Mouse (Mus musculus) cerebellum, postnatal 4 days (tissue): ENCODE results near the gene Ccdc24.

ENCODE experiments used
- DNase-seq, 2 experiments: peaks; one replicate each; pipeline ENCODE4 v3.0.0; 2022; ENCODE audit warnings: low spot score in 2 of 2, mixed read lengths in 1 of 2

Ccdc24 gene

DNA sequence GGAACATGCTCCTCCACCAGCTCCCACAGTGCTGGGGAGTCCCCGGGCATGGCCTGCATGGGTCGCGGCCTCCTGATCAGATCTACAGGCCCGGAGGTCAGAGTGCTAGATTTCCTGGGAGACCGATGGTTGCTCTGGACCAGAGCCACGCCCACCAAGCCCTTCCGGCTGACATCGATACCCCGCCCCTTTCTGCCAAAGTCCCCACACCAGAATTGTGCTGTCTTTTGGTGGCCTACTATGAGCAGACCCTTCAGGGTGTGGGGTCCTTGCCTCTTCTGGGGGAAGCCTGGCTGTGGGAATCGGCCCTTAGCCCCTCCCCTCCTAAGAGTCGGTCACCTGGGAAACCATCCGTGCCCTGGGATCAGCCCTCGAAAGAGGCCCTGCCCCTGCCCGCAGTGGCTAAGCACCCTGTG, at the start of gene Ccdc24:
TSS of gene Ccdc24 (minus strand) at position 87 of the 416 bp plus-strand sequence.
- no peak for DNase-seq

- no peak for DNase-seq
Observed at GRCm38 (mm10) chr4:117921358-117921757, 49.0 kb upstream of the Ccdc24 start.

DNA sequence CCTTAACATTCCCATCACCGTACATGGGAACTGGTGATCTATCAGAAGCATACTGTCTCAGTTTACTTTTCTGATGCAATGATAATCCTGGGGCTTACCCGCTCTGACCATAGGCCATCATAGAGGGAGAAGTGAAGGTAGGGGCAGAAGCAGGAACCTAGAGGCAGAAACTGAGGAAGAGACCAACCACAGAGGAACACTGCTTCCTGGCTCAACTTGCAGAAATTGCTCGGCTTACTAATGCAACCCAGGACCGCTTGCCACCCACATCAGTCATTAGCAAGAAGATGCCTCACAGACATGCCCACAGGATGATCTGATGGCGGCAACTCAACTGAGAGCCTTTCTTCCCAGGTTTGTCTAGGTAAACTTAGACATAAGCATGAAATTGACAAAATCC, 46.4 kb upstream of the Ccdc24 start:
- DNase-seq, result no peak

DNA sequence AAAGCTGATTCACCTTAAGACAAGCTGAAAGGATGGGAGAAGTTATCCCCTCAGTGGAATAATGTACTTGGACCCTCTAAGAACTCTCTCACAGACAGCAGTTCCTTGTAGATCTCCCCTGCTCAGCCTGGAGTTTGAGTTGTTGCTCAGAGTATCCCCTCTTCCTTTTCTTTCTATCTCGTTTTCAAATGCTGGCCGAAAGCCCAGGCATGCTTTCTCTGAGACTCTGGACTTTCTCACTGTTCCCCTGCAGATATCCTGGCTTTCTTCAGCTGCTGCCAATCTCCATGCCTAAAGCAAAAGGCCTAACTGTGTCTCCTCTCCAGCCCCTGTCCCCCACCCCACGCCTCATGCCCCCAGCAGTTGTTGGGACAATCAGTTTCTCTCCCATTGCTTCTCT, 45.9 kb upstream of the Ccdc24 start:
- DNase-seq, result no peak

DNA sequence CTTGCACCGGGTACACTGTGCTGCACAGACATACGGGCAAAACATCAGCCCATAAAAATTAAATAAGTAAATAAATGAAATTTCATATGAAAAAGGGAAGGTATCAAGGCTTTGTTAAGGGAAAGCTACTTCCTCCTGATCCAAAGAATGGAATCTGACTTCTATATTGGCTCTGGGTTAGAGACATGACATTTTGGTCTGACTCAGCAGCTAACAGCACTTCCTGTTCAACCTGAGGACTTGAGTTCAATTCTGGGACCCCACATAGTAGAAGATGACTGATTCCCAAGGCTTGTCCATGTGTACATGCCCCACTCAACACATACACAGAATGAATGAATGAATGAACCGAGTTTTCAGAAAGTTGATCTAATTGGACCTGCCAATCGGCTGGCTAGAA, 45.5 kb upstream of the Ccdc24 start:
- no peak for DNase-seq

DNA sequence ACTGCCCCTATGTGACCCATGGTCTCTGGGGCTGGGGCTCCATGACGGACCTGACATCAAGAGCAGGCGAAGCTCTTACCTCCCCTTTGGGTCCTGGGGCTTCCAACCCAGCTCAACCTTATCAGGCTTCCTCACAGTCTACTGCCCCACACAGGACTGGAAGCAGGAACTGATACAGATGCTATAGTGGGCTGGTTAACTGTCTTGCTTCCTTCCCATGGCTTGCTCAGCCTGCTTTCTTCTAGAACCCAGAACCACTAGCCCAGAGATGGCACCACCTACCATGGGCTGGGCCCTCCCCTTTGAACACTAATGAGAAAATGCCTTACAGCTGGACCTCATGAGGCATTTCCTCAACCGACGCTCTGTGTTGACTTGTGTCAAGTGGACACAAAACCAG, 45.0 kb upstream of the Ccdc24 start:
- DNase-seq, result no peak

DNA sequence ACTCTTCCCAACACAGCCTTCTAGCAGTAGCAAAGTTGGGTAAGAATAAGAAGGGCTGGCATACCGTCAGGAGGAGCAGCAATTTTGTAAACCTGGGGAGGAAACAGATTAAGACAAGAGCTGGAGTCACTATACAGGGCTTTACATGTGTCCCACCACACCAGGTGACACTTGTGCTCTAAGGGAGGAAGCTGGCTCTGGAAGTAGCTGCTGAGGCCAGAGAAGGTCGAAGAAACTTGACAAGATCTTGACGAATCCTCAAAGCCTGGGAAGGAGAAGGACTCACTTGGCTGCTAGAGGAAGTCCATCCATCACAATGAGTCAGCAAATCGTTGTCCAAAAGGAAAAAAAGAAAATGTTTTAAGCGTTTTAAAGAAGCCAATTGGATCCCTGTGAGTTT, 44.0 kb upstream of the Ccdc24 start:
- DNase-seq, result no peak

DNA sequence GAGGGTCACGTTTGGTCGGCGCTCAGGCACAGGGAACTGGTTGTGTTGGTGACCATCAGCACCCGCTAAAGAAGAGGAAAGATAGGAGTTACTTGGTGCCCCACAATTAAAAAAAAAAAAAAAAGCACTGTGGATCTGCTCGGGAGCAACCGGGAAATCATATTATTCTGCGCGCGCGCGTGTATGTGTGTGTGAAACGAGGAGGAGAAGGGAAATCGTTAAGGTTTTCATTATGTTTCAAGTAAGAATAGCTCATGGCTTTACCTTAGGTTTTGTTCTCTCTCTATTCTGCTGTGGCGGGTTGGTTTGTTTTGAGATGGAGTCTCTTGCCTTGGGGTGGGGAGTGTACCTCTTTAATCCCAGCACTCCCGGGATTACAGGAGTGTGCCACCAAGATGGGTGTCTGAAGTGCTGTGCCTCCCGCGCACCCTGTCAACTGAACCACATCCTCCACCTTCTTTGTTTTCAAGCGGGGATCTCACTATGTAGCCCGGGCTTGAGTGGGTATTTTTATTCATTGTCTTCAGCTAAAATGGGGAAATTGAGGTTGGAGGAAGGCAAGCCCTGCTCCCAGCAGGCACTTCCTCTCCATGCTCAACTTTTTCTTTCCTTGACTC, 43.2 kb upstream of the Ccdc24 start:
- no peak for DNase-seq

DNA sequence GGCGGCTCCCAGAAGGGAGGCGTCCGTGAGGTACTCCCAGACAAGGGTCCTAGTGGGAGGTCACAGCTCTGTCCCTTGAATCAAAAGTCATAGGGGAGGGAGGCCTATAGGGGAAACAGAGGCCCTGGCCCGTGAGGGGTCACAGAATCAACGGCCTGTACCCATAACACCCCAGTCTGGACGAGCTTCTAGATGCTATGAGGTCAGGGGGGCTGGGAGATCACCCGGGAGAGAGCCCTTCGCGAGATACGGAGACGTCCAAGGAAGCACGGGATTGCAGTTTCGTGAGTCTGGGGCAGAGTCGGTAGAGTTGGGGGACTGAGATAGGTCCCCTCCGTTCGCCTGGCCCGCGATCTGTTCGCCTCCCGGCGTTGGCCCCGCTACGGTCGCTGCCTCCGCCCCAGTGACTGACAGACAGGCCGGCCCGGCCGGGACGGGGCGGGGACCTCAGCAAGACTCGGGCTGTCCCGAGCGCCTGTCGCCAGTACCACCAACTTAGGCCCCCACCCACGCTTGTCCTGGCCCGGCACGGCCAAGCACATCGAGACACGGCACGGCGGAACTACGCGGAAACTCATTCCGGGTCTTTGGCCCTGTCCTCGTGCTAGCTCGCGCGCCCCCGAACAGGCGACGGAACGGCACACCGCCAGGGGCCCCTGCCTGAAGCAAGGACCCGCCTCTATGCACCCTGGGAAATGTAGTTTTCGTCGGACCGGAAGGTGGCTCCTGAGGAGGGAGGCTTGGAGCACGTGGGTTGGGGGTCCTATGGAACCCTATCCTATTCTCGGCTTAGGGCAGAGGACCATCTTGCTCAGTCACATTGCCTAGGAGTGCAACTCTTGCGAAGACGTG, 42.5 kb upstream of the Ccdc24 start, which contains the start of gene Ipo13:
TSS of gene Ipo13 (minus strand) at position 409 of the 852 bp plus-strand sequence.
- peak; percentile 74 to 88 for DNase-seq

DNA sequence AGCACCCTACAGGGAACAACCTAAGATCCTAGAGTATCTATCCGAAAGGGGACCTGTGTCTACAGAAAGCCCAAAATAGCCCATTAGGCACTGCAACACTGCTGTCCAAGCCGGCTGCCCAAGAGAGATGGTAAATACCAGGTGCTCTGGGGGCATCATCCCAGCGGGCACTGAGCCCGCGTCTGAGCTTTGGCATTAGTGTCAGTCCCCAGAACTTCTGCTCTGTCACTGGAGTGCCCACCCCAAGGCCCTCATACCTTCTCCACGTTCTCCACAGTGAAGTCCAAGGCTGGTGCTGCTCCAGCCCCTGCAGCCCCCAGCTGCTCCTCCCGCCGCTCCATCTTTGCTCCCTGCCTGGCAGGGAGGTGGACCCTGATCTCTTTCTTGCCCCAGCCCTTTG, 41.7 kb upstream of the Ccdc24 start:
- peak in 1 of 2 experiments; percentile 42 for DNase-seq

DNA sequence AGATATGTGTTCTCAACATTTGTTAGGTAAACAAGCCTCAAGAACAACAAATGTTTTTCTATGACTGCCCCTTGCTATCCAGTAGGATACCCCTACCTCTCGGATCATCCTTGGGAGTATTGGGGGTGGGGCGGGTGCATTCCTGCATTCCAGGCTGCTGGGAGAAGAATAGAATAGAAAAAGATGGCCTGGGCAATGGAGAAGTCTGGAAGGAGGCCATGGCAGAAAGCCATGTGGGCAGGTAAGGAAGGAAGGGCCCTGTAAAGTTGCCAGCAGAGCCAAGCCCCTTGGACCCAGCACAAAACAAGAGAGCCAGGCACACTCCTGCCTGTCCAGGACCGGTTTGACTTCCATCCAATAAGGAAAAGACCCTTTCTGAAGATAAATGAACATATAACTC, 41.1 kb upstream of the Ccdc24 start:
- DNase-seq, result peak in 1 of 2 experiments; percentile 50

DNA sequence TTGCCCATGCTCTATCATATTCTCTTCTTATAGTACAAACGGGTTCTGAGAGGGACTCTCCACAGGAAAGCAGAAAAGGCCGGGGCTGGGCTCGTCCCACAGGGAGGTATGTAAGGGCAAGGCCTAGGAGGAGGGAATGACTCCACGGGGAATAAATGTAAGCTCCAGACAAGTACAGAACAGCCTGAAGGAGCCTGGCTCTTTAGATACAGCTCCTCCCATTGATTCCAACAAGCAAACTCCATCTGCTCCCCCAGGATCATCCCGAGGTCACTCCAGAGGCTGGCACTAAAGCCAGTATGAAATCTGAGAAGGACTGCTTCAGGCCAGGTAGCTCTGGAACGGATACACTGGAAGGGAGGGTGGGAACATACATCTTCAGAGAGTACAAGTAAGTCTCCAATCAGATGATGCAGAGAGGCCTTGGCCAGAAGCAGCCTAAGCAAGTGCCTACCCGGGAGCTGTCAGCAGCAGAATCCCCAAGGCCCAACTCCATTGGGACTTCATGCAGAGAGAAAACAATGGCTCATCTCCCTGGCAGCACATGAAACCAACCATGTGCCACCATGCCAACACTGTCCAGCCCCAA, 40.4 kb upstream of the Ccdc24 start:
- no peak for DNase-seq

- no peak for DNase-seq
Observed at GRCm38 (mm10) chr4:117912131-117912561, 39.8 kb upstream of the Ccdc24 start.

DNA sequence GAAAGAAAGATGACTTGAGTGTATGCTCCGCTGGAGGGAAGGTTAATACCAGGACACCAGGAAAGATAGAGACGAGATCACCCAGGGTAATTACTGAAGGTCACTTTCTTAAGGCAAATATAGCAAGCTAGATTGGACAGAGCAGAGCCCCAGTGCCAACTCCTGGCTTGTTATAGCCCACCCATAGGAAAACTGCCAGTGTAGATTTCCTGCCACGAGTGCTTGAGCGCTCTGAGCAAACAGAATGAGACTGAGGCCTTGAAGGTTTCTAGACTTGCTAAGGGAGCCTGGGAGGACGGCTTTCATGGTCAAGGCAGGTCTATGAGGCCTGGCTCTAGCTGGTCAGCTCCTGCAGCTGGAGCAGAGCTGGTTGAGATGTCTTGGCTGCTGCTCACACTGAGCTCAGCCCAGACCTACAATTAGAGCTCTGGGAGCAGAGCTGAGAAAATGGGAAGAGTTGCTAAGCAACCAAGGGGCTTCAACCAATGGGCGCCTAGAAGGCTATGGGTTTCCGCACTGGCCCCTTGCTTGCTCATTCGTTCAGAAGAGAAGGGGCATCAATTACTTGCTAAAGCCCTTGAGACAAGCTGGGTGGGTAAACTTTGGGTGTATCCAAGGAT, 36.6 kb upstream of the Ccdc24 start:
- peak in 1 of 2 experiments; percentile 32 for DNase-seq

DNA sequence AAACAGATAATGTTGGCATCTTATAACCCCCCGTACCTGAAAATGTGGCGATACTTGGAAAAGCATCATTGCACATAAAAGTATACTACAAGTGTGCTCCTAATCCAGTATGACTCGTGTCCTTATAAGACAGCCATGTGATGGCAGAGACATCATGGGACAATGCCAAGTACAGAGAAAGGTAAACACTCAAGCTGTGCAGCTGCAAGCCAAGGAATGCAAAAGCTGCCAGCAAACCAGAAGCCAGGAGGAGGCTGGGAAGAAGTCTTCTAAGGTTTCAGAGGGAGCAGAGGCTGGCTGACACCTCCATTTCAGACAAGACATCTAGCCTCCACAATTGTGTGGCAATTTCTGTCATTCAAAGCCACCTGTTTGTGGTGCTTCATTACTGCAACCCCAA, 33.8 kb upstream of the Ccdc24 start:
- DNase-seq, result no peak

- no peak for DNase-seq
Observed at GRCm38 (mm10) chr4:117904761-117905160, 32.4 kb upstream of the Ccdc24 start.

DNA sequence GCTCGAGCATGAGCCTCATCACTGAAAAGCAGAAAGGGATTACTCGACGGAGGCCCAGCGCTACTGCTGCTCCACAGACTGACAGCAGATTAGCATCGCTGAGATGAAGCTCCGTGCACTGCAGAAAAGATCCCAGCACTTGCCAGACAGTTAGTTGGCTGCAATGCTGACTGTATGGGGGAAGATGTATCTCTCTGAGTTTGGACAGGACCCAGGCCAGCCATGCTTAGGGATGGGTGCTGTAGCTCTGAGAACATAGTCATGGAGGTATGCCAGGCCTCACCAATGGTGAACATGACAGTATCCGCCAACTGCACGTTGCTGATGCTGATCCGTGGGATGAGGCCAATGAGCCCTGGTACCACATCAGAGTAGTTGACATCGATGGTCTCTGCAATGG, 31.7 kb upstream of the Ccdc24 start:
- no peak for DNase-seq

- DNase-seq, result no peak
Observed at GRCm38 (mm10) chr4:117898111-117898510, 25.8 kb upstream of the Ccdc24 start.

GRCm38 (mm10) chr4:117896031-117896430, 23.7 kb upstream of the Ccdc24 start:
- DNase-seq, result peak in 1 of 2 experiments; percentile 33

DNA sequence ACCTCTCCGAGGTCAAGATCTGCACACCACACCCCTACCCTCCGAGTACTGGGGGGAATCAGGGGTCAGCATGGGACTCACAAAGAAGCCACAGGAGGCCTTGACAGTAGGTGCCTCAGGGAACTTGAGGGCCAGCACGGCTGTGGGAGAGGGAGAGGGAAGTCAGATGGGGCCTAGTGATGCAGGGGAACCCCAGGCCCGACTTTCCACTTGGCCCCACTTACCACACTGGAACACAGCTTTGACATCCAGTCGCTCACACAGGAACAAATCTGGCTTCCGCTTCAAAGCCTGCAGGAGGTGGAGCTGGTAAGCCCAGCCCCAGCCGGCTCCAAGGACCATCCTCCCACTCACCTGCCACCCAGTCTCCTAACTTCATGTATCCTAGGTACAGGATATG, 23.0 kb upstream of the Ccdc24 start:
- DNase-seq, result no peak

DNA sequence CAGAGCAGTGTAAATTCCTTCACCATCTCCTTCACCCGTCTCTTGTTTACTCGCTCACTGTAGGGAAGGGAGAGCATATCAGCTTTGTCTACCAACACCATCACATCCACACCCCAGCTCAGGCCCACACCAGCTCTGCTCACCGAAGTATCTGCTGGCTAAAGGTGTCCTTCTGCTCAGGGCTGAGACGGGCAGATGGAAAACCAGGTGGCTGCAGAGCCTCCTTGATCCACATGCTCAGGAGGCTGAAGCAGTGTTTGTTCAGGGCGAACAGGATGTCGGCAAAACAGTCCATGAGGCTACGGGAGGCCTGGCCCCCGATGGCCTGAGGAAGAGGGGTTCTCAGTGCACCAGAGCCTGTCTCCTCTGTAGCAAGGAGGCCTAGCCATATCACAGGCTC, 22.2 kb upstream of the Ccdc24 start:
- no peak for DNase-seq

DNA sequence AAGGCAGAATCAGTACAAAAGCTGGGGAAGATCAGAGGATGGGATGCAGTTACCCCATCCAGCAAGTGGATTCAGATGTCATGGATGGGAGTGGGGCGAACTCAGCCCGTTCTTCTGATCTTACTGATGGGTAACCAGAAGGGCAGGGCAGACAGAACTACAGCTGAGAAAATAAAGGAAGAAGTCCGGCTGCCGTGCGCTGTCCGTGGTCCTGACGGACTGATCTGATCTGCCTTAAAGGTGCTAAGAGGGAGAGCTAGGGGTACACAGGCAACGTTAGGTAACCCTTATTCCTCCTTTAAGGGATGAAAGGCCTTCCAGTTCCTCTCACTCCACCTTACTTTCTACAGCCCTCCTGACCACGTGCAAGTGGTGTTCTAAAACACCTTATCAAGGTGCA, 21.0 kb upstream of the Ccdc24 start:
- no peak for DNase-seq
